ENCODE assay signal across 1 mouse cellular context in genomic region chr11:67082793-67083192, GRCm38 (mm10).
TF ChIP-seq lines count a peak whose summit lies in the region.

No protein-coding gene starts in this region.

TF ChIP-seq in MEL, 35 proteins besides CTCF, POLR2A, EP300 and RAD21 (continued from another document):
- TF ChIP-seq HCFC1 (IDR thresholded peaks at IDR 0.05; ENCODE audit: low read depth, low read length) (no peak), TBP (IDR thresholded peaks at IDR 0.05; ENCODE audit: low read depth, low read length) (0 out of 2 replicates have a peak, but pooled peaks have one; percentile 22)
